Mouse (Mus musculus): ENCODE measurements around the gene Rtl10. TPM values are rescaled to one million over a fixed set of nuclear protein-coding genes. Genes with fewer than 3 reads are reported as not detected.

The Rtl10 gene
- polyA plus RNA-seq, 1 experiment: 47.0 TPM

DNA sequence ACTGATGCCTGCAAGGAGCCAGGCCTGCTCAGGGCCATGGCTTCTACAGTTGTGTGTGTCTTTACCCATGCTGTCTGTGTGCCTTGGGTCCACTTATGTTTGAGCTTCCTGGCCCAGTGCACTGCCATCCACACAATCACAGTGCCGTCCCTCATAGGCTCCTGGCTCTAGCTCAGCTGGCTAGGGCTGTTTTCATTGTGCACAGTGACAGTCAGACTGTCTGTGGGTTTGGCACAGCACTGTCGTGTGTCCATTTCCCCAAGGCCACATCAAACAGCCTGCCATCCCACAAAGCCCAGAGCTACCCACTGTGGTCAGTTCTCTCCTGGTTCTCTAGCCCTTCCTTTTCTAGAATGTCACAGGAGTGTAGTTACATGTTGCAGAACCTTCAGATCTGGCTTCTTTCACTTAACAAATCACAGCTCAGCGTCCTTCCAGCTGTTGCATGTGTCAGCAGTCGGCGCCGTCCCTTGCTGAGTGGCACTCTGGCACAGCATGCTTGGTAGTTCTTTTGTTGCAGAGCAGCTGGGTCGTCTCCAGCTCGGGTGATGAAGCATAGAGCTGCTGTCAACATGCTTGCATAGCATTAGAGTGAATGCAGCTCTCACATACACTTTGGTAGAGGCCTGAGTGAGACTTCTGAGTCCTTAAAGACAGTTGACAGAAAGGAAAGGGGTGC, 44.6 kb downstream of the Rtl10 start:
- Histone ChIP-seq H3K4me3 (ENCODE audit: control insufficient read depth, insufficient read depth, low read length) (no peak overlapping the region), H3K36me3 (ENCODE audit: control insufficient read depth, insufficient read depth, low read length) (no peaks in the 10 kb centered on the region), H3K4me1 (replicated peaks; ENCODE audit: control insufficient read depth, insufficient read depth, low read length) (no peaks in the 10 kb centered on the region), H3K27me3 (ENCODE audit: control insufficient read depth, insufficient read depth, low read length) (no peaks in the 10 kb centered on the region), H3K27ac (ENCODE audit: control insufficient read depth, insufficient read depth, low read length) (no peak overlapping the region)
- TF ChIP-seq POLR2A (IDR thresholded peaks at IDR 0.05; ENCODE audit: control insufficient read depth, extremely low read depth, insufficient read depth, low read length, poor library complexity): no peak
- TF ChIP-seq CTCF (IDR thresholded peaks at IDR 0.05; ENCODE audit: borderline replicate concordance, control insufficient read depth, extremely low read depth, insufficient read depth, low read length, poor library complexity): no peak
- no peak for DNase-seq
- WGBS: 78% methylated on average over 8 of the region's 8 CpGs

DNA sequence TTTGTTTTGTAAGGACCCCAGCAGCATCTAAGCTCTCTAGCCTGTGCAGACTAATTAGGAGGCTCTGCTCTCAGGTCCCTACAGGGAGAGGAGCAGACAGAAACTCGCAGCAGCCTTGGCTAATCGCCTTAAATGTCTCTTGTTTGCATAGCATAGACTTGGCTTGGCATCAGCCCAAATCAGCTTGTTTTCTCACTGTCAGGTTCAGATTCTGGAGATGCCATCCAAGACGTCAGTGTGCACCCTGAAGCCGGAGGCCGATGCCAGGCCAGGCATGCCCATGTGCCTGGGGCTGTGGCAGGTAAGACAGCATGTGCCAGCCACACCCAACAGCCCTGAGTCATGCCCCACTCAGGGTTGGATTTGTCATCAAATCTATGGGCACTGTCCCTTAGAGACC, 49.2 kb downstream of the Rtl10 start:
- no peak overlapping the region for H3K4me3 ChIP-seq (ENCODE audit: control insufficient read depth, insufficient read depth, low read length)
- TF ChIP-seq POLR2A (IDR thresholded peaks at IDR 0.05; ENCODE audit: control insufficient read depth, extremely low read depth, insufficient read depth, low read length, poor library complexity) (no peak), CTCF (IDR thresholded peaks at IDR 0.05; ENCODE audit: borderline replicate concordance, control insufficient read depth, extremely low read depth, insufficient read depth, low read length, poor library complexity) (no peak)
- H3K27me3 ChIP-seq (ENCODE audit: control insufficient read depth, insufficient read depth, low read length): no peaks in the 10 kb centered on the region
- H3K36me3 ChIP-seq (ENCODE audit: control insufficient read depth, insufficient read depth, low read length): no peaks in the 10 kb centered on the region
- no peak overlapping the region for H3K27ac ChIP-seq (ENCODE audit: control insufficient read depth, insufficient read depth, low read length)
- WGBS: 91% methylated on average over 5 of the region's 5 CpGs
- DNase-seq: no peak
- no peaks in the 10 kb centered on the region for H3K4me1 ChIP-seq (replicated peaks; ENCODE audit: control insufficient read depth, insufficient read depth, low read length)

Other genes with a start within 250 kb of the Rtl10 start
- not detected in 2 replicates for gene Gm49776, start 240.6 kb upstream of the Rtl10 start, polyA plus RNA-seq (2012; rRNA removed)
- gene Dgcr8, start 209.7 kb upstream of the Rtl10 start, polyA plus RNA-seq (2012; rRNA removed): 70.0 and 79.3 TPM in 2 replicates
- gene Tango2, start 150.8 kb upstream of the Rtl10 start, polyA plus RNA-seq (2012; rRNA removed): 53.7 and 67.3 TPM in 2 replicates
- gene Arvcf, start 150.7 kb upstream of the Rtl10 start, polyA plus RNA-seq (2012; rRNA removed): 52.3 and 56.0 TPM in 2 replicates
- 10.6 and 10.7 TPM in 2 replicates for gene Txnrd2, start 72.5 kb upstream of the Rtl10 start, polyA plus RNA-seq (2012; rRNA removed)
- gene Comt, start 72.0 kb upstream of the Rtl10 start, polyA plus RNA-seq (2012; rRNA removed): 104 and 108 TPM in 2 replicates
- gene Gnb1l, start 188 bp upstream of the Rtl10 start, polyA plus RNA-seq (2012; rRNA removed): 38.7 and 48.9 TPM in 2 replicates
- 0.49 and 1.4 TPM in 2 replicates for gene Tbx1, start 91.8 kb downstream of the Rtl10 start, polyA plus RNA-seq (2012; rRNA removed)
- gene Gp1bb, start 123.5 kb downstream of the Rtl10 start, polyA plus RNA-seq (2012; rRNA removed): 1.1 TPM in 2 replicates
- gene Gm49601, start 127.5 kb downstream of the Rtl10 start, polyA plus RNA-seq (2012; rRNA removed): 0.88 and 0.93 TPM in 2 replicates
- 2.4 and 3.6 TPM in 2 replicates for gene Sept5, start 131.1 kb downstream of the Rtl10 start, polyA plus RNA-seq (2012; rRNA removed)

Measured in thymus, adult 2 months (tissue).